Mouse (Mus musculus): Measurements from ENCODE around the gene Luzp4.
"Not testable (repeated sequence)": the region's sequence is repeated elsewhere in the genome, so short reads cannot be mapped to it uniquely, and the experiment has no call there.

Gene Luzp4

GRCm38 (mm10) chrX:148857340-148857739, at the start of gene Luzp4:
Luzp4 (plus strand) TSS chrX:148857640.
- DNase-seq (ENCODE audit: low read depth) = not testable (repeated sequence)

GRCm38 (mm10) chrX:148841801-148842200, 15.6 kb upstream of the Luzp4 start:
- not testable (repeated sequence) for DNase-seq (ENCODE audit: low read depth)
